Mouse (Mus musculus) adrenal gland (tissue): ENCODE data around the gene Ear1.
"Not testable (repeated sequence)": the region's sequence is repeated elsewhere in the genome, so short reads cannot be mapped to it uniquely, and the experiment has no call there.

Experiments
- intact Hi-C: fragments of 180-260 bp; cut with DNase I; formaldehyde crosslinking; loops from one replicate; pipeline ENCODE4 v1.15.1; 2025
- long read RNA-seq, 2 experiments: library from polyadenylated mRNA; unstranded; transcript quantifications; one replicate each; pipeline ENCODE4 v2.0.0; 2020; ENCODE audit warnings: borderline replicate concordance in 1 of 2; ENCODE audit not compliant: insufficient replicate concordance in 1 of 2

Ear1 gene
- long read RNA-seq, experiment 1, partial matches to known transcripts: 0 of 1 reads
- long read RNA-seq, experiment 1, other reads (novel, unspliced or antisense): 1 of 1 reads
- long read RNA-seq, experiment 2: 0 reads

GRCm38 (mm10) chr14:43875417-43875816 is at the start of gene Ear1:
Gene Ear1, minus strand, starts transcription at chr14:43875517.
- intact Hi-C loops: not testable (repeated sequence)

DNA sequence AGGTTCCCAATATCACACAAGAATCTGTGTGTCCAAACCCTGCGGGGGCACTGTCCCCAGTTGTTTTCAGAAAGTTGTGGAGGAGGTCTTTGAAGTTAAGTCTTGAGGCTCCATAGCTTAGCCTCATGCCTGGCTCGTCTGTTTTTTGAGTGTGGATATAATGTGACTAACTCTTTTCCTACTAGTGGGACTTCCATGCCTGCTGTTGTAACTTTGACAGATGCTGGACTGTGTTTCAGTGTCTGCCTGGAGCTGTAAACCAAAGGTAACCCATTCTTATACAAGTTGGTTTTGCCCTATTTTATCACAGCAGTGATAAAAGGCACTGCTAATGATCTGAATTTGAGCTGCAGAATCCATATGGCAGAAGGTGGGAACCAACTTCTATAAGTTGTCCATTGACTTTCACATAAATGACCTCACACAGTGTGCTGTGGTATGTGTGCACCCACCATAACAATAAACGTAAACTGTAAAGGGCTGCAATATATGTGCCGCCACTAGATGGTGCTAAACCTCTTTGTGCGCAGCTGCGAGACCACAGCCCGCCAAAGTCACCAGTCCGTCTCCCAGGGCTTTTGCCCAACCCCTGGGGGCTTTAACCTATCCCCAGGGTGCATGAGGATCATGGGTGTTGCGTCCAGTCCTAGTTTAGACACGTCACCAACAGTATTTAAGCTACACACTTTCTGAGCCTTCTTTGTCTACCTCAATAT is 49.5 kb upstream of the Ear1 start, which contains the start of gene Gm8113:
Gene Gm8113 (plus strand): TSS at position 703 of the 716 bp plus-strand sequence.
- intact Hi-C loops: loop anchor here (10.0 kb wide), 1 partner anchor 60 kb away; no protein-coding TSS in a partner anchor

DNA sequence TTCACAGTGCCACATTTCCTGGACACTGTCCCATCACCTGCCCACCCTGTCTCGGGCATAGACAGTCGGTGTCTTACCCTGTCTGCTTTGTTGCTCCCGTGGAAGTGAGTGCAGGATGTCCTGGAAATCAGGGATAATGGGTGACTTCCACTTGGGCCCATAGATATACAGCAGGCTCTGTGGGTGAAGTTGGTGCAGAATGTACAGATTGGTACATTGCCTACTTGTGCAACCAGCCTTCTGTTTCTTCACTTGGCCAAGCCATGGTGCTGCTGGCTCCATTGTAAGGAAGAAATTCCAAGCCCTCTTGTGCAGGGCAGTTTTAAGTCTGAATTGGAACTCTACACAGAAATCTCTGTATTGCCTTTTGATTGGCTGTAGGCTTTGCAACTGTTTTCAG is 48.1 kb upstream of the Ear1 start, which contains the start of gene Ear10:
Gene Ear10 (minus strand): TSS at position 101 of the 400 bp plus-strand sequence.
- intact Hi-C loops: loop anchor here (10.0 kb wide), 1 partner anchor 61 kb away; no protein-coding TSS in a partner anchor

GRCm38 (mm10) chr14:43918214-43918613 is 42.9 kb upstream of the Ear1 start:
- intact Hi-C loops: not testable (repeated sequence)

- intact Hi-C loops: not testable (repeated sequence)
Observed at GRCm38 (mm10) chr14:43898577-43898976, 23.3 kb upstream of the Ear1 start.

DNA sequence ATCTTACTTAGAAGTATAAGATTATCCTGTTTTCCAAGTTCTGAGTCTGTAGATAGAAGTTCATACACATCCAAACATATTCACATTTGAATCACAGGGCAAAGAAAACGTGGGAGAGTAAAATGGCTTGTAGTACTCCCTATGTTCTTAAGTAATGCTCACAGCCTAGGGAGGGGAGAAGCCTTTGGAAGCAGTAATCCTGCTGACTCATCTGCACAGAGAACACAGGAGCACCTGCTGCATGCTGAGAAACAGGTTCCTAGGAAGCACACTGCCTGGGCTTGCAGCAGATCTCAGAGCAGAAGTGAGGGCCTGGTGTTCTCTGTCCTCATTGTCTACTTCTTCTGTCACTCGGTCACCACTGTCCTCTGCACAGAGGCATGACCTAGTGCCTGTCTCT is 20.0 kb upstream of the Ear1 start:
- intact Hi-C loops: not testable (repeated sequence)

DNA sequence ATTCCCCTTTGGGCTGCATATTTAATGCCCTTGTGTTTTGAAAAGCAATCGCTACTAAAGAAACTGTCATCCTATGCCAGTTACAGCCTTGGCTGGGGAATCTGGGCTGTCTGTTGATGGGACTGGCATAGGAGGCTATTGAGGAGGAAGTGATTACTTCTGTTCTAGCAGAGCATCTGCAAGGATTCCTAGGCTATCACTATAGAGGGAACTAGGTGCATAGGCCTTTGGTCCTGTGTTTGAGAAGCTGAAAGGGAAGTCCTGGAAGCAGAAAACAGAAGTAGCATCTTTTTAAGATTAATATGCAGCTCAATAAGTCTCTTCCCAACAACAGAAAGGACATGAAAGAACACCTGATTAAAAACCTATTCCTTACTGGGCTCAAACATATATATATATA is 16.0 kb upstream of the Ear1 start:
- intact Hi-C loops: not testable (repeated sequence)

DNA sequence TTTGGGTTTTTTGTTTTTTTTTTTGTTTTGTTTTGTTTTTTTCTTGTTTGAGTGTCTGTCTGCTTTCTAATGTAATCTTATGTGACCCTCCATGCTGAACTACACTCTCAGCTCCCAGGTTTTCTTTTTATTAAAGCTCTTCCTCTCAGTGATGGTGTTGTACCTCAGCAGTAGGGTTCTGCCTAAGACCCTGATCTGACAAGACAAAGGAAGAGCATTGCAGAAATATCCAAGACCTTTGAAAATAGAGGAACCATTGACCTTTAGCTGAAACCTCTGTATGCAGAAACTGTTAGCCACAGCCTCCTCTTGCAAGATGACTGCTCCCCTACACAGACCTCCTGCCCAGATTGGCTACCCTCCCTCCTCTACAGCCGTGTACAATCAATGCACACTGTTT is 10.9 kb upstream of the Ear1 start:
- intact Hi-C loops: not testable (repeated sequence)

DNA sequence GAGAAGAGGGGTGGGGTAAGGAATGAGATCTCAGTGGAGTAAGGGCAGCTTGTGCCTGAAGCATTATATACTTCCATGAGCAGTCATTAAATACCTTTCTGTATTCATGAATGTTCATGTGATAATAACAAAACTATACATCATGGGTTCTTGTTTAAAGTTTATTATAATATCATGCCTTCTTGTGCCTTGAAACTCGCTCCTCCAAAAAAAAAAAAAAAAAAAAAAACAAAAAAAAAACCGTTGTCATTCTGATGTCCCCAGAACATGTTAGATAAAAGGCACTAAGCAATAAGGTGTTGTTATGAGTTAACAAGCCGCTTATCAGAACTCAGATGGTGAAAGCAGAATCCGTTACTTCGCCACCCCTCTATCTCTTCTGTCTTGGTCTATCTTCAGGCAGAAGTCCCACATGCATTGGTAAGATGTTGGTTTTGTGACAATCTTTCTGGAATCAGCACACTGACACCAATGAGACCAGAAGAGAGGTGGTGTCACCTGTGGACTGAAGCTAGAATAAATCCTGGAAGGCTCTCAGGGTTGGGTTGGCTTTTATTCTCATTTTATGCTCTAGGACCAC is 4.7 kb upstream of the Ear1 start:
- intact Hi-C loops: not testable (repeated sequence)

GRCm38 (mm10) chr14:43877789-43878188 is 2.5 kb upstream of the Ear1 start:
- intact Hi-C loops: not testable (repeated sequence)

GRCm38 (mm10) chr14:43874862-43875261 is 455 bp downstream of the Ear1 start:
- intact Hi-C loops: not testable (repeated sequence)

DNA sequence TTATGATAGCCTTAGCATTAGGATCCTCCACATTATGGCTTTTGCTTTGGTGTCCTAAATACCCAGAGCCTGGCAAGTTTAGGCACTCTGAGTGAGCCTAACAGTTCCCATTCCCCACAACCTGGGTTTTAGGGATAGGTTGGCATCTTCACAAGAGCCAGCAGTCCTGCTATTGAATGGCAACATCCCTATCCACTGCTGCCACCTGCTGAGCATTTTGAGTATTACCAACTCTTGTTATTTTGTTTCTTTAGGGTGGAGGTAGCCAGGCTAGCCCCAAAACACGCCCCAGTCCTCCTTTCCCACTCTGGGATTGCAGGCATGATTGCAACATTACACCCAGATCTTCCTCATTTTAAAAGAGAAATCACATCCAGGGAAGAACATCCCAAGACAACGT is 14.8 kb downstream of the Ear1 start:
- intact Hi-C loops: not testable (repeated sequence)

GRCm38 (mm10) chr14:43859465-43859864 is 15.9 kb downstream of the Ear1 start:
- intact Hi-C loops: not testable (repeated sequence)

- intact Hi-C loops: not testable (repeated sequence)
Observed at GRCm38 (mm10) chr14:43843949-43844573, 31.3 kb downstream of the Ear1 start.

DNA sequence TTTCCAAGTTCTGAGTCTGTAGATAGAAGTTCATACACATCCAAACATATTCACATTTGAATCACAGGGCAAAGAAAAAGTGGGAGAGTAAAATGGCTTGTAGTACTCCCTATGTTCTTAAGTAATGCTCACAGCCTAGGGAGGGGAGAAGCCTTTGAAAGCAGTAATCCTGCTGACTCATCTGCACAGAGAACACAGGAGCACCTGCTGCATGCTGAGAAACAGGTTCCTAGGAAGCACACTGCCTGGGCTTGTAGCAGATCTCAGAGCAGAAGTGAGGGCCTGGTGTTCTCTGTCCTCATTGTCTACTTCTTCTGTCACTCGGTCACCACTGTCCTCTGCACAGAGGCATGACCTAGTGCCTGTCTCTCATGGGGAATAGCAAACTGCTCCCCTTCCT is 34.3 kb downstream of the Ear1 start:
- intact Hi-C loops: not testable (repeated sequence)

DNA sequence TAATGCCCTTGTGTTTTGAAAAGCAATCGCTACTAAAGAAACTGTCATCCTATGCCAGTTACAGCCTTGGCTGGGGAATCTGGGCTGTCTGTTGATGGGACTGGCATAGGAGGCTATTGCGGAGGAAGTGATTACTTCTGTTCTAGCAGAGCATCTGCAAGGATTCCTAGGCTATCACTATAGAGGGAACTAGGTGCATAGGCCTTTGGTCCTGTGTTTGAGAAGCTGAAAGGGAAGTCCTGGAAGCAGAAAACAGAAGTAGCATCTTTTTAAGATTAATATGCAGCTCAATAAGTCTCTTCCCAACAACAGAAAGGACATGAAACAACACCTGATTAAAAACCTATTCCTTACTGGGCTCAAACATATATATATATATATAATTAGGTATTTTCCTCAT is 40.0 kb downstream of the Ear1 start:
- intact Hi-C loops: not testable (repeated sequence)

DNA sequence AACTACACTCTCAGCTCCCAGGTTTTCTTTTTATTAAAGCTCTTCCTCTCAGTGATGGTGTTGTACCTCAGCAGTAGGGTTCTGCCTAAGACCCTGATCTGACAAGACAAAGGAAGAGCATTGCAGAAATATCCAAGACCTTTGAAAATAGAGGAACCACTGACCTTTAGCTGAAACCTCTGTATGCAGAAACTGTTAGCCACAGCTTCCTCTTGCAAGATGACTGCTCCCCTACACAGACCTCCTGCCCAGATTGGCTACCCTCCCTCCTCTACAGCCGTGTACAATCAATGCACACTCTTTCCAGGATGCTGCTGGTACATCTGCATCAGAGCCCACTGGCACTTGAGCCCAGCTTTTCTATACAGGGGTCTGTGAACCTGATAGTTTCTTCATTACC is 44.9 kb downstream of the Ear1 start:
- intact Hi-C loops: not testable (repeated sequence)

DNA sequence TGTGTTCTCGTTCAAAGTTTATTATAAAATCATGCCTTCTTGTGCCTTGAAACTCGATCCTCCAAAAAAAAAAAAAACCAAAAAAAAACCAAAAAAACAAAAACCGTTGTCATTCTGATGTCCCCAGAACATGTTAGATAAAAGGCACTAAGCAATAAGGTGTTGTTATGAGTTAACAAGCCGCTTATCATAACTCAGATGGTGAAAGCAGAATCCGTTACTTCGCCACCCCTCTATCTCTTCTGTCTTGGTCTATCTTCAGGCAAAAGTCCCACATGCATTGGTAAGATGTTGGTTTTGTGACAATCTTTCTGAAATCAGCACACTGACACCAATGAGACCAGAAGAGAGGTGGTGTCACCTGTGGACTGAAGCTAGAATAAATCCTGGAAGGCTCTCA is 51.1 kb downstream of the Ear1 start:
- intact Hi-C loops: not testable (repeated sequence)

- intact Hi-C loops: not testable (repeated sequence)
Observed at GRCm38 (mm10) chr14:43821869-43822268, 53.4 kb downstream of the Ear1 start.

DNA sequence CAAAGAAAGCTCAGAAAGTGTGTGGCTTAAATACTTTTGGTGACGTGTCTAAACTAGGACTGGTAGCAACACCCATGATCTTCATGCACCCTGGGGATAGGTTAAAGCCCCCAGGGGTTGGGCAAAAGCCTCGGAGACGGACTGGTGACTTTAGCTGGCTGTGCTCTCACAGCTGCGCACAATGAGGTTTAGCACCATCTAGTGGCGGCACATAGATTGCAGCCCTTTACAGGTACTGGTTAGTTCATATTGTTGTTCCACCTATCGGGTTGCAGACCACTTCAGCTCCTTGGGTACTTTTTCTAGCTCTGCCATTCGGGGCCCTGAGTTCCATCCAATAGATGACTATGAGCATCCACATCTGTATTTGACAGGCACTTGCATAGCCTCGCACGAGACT is 62.9 kb downstream of the Ear1 start:
- intact Hi-C loops: not testable (repeated sequence)

DNA sequence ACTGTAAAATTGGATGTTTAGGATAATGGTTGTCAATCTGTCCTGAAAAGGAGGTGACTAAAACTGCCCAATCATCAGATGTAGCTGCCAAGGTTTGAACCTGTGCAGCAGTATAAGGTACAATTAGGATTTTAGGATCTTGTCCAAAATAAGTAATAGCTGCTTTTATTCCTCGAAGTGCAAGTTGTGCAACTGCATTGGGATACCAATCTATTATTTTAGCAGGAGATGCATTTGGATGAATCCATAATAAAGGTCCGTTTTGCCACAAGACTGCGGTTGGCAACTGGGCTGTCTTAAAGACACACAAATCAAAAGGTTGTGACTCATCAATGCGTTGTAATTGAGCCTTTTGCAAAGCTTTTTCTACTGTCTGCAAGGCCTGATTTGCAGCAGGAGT is 67.2 kb downstream of the Ear1 start:
- intact Hi-C loops: not testable (repeated sequence)

GRCm38 (mm10) chr14:43804435-43804834 is 70.9 kb downstream of the Ear1 start:
- intact Hi-C loops: not testable (repeated sequence)
